Mouse (Mus musculus): Measurements from ENCODE around the gene Bmper.

Gene Bmper

DNA sequence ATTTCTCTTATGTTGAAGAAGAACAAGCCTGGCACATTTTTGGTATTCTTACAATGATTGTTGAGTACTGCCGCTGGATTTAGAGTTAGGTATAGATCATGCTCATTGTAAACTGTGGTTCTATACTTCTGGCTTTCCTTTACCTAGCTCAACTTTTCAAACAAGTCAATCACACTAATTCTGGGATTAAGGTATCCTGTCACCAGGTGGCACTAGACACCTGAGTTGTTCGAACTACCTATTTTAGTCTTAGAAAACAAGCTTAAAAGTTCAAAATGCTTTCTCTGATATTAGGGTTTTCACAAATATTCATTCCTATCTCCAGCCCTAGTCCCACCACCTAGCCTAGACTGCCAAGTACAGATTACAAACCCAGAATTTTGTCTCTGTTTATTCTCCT is 196.2 kb downstream of the Bmper start:
- intact Hi-C loops (cut with DNase I): no loop called here

DNA sequence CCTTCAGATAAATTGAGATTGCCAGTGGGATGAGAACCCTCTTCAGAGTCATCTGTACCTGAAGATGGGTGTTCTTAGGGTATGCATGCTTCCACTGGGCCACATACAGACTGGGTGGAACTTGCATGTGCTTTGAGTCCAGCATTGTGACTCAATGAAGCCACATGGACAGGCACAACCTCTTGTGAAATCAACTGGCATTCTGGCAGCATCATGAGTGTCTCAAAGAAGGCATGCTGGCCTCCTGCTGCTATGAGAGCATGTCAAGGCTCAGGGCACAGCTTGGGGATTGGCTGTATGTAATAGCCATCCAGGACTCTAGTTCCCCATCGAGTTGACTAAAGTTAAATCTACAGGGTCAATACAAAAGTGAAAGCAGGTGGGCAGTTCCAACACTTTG is 200.9 kb downstream of the Bmper start:
- intact Hi-C loops (cut with DNase I): no loop called here

DNA sequence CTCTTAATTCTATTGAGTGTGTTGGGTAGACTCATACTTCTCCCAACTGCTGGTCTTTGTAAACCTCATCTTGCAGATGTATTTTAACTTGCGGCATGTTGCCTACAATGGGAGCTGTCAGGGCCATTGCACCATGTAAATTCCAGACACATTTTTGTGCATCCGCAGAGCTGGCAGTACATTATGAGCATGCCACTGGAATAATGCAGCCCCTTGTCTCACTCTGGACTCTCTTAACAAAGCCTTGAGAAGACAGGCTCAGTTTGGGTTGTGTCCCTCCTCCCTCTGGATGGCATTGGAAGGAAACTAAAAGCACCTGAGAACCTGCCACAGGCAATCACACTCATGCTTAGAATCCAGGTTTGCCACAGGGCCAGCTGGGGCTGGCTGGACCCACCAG is 209.8 kb downstream of the Bmper start:
- intact Hi-C loops (cut with DNase I): no loop called here

DNA sequence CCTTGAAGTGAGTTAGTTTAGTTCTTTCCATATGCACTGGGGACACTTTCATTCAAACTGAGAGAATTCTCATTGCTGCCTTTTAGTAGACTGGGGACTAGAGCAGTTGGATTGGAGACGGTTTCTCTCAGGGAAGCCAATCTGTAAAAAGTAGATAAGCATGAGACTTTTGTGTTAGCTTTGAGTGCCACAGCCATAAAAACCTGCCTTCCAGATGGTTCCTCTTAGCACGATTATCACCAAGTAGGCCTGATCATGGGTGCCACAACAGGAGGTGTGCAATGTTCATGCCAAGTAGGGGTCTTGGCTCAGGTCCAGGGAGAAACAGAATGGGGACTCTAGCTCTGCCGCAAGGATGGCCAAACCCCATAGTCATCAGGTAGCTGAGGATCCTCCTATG is 210.4 kb downstream of the Bmper start:
- intact Hi-C loops (cut with DNase I): no loop called here

DNA sequence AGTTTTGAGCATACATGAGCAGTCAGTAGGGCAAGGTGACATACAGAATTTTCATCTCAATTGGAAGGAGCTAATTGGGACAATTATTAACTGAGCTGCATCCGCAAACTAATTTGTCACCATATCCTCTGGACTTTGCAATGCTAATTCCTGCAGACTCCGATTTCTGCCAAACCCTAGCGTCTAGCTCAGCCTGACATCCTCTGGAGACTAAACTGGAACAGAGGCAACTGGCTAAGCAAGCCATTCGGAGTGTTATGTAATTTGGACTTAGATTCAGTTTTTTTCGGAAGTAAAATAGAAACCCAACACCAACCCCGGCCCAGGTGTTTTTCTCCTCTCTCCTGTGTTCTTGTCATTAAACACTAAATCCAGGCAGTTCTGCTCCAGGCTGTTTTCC is 213.9 kb downstream of the Bmper start:
- intact Hi-C loops (cut with DNase I): no loop called here

DNA sequence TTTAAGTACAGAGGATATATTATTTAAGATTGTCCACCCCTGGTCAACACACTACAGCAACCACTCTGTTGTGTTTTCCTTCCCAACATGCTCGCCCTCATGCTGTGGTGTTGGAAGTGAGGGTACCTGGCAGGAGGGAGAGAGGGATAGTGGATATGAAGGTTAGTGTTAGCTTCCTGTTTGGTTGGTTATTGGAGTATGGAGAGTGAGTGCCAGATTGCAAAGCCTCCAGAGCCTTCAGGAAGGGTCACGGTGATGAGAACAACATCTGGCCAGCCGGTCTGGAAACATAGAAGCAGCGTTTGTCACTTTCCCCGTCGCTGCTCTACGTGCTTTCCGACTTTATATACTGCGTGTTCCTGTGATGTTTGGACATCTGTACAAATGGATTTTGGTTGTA is 215.8 kb downstream of the Bmper start:
- intact Hi-C loops (cut with DNase I): no loop called here

DNA sequence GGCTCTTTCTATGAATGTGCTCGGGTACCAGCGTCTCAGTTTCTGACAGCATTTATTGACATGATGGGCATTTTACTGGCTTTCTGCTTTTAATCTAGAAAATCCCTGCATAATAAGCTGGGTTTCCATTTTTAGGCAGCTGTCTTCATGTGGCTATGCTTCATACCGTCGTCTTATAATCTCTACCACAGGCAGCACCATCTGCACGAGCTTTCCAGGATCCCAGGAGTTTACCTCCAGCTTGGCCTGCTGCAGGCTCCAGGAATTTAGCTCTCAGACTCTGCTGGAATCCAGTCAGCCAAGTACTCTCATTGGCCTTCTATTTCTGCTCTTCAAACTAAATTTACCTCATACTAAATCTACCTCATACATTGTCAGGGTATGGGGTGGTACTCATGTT is 219.3 kb downstream of the Bmper start:
- intact Hi-C loops (cut with DNase I): no loop called here

DNA sequence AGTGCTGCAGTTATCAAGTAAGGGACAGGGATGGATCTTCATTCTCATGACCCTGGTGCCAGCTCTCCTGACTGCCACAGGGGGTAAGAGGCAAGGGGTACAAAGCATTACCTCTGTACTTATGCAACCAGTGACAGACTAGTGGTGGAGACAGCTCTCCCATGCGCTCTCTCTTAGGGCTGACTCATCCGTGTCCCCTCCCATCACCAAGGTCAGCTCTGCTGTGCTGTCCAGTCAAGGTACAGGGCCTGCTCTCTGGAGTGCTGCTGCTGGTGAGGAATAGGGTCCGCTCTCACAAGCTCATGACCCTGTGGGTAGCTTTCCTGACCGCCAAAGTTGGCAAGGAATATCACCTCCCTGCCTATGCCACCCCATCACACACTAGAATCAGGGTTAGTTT is 222.1 kb downstream of the Bmper start:
- intact Hi-C loops (cut with DNase I): no loop called here

DNA sequence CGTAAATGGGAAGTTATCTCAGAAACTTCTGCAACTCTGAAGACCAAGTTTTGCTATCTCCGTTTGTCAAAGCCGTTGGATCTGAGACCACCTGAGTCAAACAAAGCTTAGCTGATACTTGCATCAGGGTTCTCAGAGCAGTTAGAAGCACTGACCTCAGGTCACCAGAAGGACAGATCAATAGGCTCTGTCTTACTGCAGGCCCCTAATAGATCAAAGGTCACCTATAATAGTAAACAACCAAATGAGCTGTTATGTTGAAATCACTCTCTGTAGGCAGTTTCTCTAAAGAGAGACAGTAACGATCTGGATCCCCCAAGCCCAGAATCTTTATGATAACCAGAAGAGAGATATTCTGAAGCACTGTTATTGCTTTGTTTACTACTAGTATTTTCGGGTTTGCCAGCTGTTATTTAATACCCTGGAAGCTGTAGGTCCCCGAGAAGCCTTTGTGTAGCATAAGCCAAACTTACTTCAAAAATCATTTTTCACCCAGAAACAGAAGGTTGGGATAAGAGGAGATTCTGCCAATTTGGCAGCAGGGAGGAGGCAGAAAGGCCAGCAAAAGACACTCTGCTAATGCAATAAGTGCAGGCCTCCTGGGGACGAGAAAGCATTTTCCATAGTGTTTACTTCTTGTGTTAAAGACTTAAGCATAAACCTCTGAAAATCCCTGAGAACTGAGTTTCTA is 224.5 kb downstream of the Bmper start:
- intact Hi-C loops (cut with DNase I): no loop called here

DNA sequence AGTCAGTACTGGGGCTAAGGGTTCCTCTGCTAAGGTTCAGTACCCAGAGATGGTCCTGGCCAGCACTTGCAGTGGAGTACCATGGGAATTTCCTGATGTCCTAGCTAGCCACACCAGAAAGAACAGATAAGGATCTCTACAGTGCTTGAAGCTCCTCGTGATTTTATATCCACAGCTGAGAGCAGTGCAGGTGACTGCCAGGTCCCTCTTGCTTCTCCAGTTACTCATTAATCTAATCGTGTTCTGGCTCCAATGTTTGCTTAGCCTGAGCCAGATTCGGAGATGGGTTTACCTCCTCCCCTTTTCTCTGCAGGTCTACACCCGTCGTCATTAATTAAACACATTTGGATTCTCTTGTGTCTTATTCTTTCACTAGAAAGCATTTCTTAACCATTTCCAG is 230.4 kb downstream of the Bmper start:
- intact Hi-C loops (cut with DNase I): no loop called here

DNA sequence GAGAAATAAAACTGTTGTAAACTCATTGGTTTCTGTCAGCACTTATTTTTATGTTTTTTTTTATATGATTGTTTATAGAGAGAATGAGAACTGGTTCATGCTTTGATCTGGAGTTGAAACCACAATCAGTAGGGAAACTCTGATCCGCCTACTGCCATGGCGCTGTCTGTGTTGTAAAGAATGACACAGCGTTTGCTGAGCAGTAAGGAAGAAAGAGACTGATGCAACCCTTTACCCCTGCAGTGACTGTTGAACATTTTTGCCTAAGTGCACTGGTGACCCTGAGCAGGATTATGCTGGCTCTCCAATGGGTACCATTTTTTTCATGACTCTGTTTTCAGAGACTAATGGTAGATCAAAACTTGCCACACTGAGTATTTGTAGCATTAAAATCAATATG is 234.3 kb downstream of the Bmper start:
- intact Hi-C loops (cut with DNase I): no loop called here

DNA sequence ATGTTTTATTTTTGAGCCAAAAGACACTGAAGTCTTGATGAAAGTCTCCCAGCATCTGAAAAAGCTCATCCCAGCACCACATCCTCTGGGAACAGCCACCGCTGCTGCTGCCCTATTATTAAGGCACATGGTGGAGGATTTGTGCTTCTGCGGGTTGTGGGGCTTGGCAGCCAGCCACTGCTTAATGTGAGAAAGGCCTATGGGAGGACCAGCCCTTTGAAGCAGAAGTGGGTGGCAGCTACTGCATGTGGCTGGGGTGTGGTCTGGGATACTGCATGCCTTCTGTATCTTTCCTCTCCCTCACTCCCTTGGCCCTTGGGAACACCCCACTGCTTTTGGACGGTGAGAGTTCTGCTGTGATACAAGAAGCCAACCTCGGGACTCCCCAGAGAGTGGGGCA is 237.8 kb downstream of the Bmper start:
- intact Hi-C loops (cut with DNase I): loop anchor here (5.0 kb wide), 1 partner anchor 112 kb away; no protein-coding TSS in a partner anchor

DNA sequence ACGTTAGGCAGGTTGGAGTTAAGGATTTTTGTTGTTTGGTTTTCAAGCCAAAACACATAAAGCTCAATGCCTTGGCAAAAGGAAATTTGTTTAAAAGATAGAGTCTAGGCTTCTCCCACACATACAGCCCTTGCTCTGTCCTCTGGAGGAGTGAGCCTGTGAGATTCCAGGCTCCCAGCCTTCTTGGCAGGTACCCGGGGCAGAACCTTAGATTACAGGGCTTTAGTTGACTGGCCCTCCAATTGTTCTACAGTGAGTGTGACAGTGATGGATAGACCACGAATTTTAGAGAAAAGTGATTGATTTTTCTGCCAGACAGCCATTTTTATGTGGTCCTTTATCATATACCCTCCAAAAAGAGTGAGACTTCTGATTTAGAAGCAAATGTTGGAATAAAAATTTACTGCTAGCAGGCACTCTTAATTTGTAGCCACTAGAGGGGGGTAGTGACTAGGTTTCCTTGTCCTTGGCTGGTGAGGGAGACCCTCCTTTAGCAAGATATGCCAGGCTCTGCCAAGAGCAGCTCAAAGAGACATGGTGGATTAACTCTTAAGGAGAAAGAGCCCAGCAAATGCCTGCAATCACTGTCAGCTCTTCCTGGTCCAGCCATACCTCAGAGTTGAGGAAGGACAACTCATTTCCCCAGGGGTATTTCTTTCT is 240.2 kb downstream of the Bmper start:
- intact Hi-C loops (cut with DNase I): loop anchor here (5.0 kb wide), 1 partner anchor 109 kb away; no protein-coding TSS in a partner anchor

DNA sequence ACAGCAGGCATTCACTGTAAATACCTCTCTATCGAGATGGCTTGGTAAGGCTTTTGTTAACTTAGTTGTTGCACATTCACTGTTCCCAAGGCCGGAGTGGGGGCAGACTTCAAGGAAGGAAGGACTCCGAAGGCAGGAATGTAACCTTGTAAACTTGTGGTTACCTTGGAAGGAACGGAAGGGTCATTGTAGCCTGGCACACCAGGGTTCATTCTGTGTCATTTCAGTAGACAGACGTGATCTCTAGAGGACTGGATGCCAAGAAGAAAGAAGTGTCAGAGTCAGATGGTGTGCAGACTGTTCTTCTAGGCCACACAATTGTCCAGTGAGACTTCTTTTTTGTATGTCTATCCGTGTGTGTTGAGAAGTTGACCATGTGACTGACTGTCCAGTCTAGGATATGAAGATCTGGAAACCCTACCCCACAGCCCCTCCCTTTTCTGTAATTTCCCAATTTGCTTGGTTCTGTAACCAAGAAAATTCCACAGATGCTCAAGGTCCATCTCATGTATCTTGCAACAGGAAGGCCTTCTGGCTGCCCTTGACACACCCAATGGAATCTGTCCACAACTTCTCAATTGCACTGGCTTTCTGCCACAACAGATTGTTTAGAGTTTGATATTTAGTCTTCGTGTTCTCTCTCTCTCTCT is 242.2 kb downstream of the Bmper start:
- intact Hi-C loops (cut with DNase I): loop anchor here (5.0 kb wide), 2 partner anchors 72 to 107 kb away; no protein-coding TSS in a partner anchor

DNA sequence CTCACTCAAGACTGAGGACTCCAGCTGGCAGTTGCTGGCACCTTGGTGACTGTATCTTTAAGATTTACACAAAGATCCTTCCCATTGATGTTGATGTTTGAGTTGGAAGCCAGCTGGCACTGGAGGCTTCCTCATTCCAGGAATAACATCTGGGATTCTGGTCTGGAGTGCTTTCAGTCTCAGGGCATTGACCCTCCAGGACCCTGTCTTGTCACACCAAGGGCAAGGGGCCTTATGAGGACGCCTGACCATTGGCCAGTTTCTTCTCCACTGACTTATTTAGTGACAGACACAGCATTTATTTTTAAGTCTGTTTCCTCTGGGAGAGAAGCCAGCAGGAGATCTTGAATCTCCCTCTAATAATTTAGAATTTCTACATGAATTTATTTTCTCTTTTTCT is 247.0 kb downstream of the Bmper start:
- intact Hi-C loops (cut with DNase I): loop anchor here (5.0 kb wide), 1 partner anchor 67 kb away; no protein-coding TSS in a partner anchor

DNA sequence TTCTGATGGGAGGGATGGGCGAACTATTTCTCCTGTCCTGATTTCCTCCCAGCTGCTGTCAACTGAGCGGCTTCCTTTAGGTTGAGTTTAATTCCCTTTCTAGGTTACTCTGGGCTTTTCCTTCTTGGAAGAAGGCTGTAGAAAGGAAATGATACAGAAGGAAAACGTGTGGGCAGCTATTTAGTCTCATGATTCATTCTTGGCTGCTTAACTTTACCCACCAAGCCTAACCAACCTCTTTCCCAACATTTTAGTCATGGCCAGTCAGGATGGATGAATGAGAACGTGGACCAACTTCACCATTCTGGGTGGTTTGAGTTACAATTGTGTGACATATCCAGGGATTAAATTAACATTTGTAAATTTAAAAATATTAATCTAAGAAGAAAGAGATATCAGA is 263.0 kb downstream of the Bmper start:
- intact Hi-C loops (cut with DNase I): no loop called here

DNA sequence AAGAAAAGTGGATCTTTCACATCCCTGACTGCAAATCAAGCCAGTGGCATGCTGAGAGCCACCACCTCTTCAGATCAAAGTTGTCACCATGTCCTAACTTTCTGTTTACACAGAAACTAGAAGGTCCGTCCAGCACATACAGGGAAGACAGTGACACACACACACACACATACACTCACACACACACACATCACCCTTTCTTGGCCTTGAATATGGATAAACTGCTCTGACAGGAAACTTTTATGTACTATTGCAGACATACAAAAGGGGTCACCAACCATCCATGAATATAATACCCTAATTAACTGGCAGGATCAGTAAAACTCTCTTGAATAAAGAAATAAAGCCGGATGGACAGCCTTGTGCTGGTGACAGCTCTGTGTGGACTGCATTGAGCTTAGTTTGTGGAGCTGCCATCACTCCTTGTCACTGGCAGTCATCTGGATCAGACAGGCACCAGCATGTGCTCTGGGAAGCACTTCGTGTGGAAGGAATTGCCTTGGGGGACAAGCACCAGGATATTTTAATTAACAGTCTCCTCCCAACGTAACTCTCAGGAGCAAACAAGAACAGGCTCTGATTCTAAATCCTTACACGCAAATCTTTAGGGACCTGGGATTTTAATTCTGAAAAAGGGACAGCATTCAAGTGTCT is 264.0 kb downstream of the Bmper start:
- intact Hi-C loops (cut with DNase I): no loop called here

DNA sequence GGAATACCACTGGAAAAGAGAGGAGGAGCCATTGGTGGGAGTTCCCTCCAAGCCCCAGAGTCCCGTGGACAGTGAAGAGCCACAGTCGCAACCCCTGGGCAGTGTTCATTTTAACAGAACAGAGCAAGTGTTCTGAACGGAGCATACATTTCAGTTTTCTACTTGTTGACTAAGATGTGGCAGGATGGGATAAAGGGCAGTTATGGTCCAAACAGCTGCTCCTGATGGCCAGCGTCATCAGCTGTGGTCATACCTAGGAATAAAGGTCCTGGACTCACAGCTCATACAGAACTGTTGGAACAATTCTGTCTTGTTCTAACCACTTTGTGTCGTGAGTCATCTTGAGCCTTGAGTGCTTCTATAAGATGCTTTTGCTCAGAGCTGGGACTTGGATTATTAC is 265.4 kb downstream of the Bmper start:
- intact Hi-C loops (cut with DNase I): no loop called here

DNA sequence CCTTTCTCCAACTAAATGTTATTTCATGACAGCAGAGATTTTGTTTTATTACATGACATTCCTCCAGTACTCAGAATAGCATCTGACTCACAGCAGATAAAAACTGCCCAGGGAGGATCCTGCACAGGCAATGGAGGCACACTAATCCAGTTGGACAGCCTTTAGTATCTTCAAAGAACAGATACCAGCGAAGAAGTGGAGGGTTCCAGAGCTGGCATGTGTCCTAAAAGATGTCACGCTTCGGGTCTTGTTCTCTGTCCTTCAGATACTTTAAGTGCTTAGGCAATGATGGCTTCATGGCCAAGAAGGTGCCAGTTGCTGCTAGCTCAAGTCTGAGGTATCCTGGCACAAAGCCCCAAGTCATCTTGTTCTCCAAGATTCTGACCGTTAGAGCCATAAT is 272.5 kb downstream of the Bmper start:
- intact Hi-C loops (cut with DNase I): no loop called here

DNA sequence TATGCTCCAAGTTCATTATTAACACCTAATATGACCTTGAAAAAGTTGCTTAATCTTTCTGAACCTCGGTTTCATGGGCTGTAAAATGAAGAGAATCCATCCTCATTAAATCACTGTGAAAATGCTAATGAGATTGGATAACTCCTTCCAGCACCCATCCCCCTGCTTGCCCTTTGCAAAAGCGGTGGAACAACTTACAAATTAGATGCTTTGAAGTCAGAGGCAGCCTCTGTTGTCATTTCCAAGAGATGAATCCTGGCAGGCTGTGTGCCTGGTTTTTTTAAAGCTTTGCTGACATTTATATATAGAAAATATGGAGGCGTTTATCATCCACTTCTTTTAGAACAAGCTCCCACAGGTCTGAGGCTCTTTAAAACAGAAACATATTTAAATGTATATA is 274.8 kb downstream of the Bmper start:
- intact Hi-C loops (cut with DNase I): no loop called here

DNA sequence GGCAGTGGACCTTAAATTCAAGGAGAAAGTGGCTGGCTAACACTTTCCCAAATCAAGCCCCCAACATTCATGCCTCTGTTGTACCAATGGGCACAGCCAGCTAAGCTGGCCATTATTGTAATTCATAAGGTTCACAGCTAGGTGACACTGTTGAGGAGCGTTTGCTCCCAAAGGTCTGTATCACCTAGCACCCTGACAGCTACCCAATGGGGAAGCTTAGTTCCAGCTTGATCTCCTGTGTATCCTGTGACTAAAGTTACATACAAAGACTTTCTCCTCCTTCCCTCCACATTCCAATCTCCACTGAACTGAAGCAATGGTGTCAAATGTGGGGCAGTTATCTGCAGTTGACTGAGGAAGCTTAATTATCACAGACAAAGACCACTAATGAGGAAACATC is 311.0 kb downstream of the Bmper start:
- intact Hi-C loops (cut with DNase I): no loop called here

Data from adrenal gland (tissue).